Mouse (Mus musculus) splenic B cell, adult 2 months (primary cell): ENCODE data around the gene Nkain1.

Experiments
- DNase-seq: peaks from one replicate; pipeline ENCODE4 v3.0.0-alpha.2; 2011; ENCODE audit warnings: low read depth, low spot score
- H3K27me3 ChIP-seq: 2 replicates; pipeline ENCODE4 v1.6.1; 2012; ENCODE audit warnings: mild to moderate bottlenecking, low read length, moderate library complexity, mixed read lengths; ENCODE audit not compliant: control insufficient read depth, poor library complexity, insufficient read depth, severe bottlenecking
- H3K36me3 ChIP-seq: 2 replicates; pipeline ENCODE4 v1.6.1; 2012; ENCODE audit warnings: mild to moderate bottlenecking, low read length, moderate library complexity, mixed read lengths; ENCODE audit not compliant: control insufficient read depth, poor library complexity, insufficient read depth, severe bottlenecking

Nkain1 gene

DNA sequence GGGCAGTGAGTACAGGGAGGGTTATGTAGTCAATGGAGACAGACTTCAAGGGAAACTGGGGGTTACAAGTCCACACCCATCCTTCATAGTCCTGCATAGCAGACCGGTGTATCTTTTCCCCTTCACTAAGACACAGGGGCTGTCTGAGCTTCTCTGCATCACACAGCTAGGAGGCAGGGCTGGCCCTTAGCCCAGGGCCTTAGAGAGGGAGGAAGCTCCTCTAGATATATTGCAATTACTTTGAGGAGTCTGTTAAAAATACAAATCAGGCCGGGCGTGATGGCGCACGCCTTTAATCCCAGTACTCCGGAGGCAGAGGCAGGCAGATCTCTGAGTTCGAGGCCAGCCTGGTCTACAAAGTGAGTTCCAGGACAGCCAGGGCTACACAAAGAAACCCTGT is 36.6 kb downstream of the Nkain1 start:
- no peak for DNase-seq
- no peaks in the 10 kb centered on the region for H3K27me3 ChIP-seq
- H3K36me3 ChIP-seq: no peaks in the 10 kb centered on the region

GRCm38 (mm10) chr4:130535789-130536188 is 38.2 kb downstream of the Nkain1 start:
- H3K27me3 ChIP-seq: no peaks in the 10 kb centered on the region
- peak; percentile 13 for DNase-seq
- no peaks in the 10 kb centered on the region for H3K36me3 ChIP-seq

- peak; percentile 84 for DNase-seq
- Histone ChIP-seq H3K27me3 (no peaks in the 10 kb centered on the region), H3K36me3 (no peaks in the 10 kb centered on the region)
Measured at GRCm38 (mm10) chr4:130533975-130534374, 40.0 kb downstream of the Nkain1 start.

- H3K36me3 ChIP-seq: no peaks in the 10 kb centered on the region
- no peaks in the 10 kb centered on the region for H3K27me3 ChIP-seq
- no peak for DNase-seq
Measured at GRCm38 (mm10) chr4:130532347-130532746, 41.6 kb downstream of the Nkain1 start.

DNA sequence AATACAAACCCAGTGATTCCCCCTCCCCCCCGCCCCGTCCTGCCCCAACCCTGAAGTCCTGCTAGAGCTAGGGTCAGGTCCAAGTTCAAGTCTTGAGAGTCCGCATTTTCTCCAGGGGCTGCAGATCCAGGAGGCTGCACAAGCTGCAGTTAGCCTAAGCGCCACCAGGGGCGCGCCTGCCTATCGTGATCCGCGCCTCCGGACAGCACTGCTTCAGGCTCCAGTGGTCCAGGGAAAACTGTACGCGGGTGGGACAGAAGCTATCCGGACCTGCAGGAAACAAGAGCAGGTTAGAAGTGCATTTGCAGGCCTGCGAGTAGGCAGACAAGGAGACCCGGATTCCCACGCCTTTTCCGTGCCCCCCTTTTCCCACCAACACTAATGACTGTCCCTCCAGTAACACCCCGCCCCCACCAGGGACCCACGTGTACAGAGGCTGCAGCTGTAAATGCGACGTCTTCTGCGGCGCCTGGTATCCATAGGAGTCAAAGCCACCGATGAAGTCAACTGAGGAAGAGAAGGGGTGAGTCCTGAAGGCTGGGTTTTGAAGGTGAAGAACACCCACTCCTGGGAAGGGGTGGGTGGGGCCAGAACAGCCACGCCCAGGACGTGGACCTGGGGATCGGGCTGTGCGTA is 42.2 kb downstream of the Nkain1 start:
- no peaks in the 10 kb centered on the region for H3K27me3 ChIP-seq
- peak; percentile 57 for DNase-seq
- H3K36me3 ChIP-seq: no peaks in the 10 kb centered on the region

DNA sequence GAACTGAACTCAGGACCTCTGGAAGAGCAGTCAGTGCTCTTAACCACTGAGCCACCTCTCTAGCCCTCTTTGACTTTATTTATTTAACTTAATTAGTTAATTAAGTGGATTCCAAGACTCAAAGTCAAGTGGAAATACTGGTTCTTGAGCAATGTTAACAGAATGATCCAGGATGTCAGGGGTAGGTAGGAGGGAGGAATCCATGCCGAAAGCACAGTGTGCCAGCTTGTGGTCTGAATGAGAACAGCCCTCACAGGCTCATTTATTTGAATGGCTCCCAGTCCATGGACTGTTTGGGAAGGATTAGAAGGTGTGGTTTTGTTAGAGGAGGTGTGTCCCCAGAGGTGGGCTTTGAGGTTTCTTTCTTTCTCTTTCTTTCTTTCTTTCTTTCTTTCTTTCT is 46.2 kb downstream of the Nkain1 start:
- no peaks in the 10 kb centered on the region for H3K36me3 ChIP-seq
- DNase-seq: no peak
- H3K27me3 ChIP-seq: no peaks in the 10 kb centered on the region

GRCm38 (mm10) chr4:130525041-130525440 is 48.9 kb downstream of the Nkain1 start:
- Histone ChIP-seq H3K27me3 (peaks cover 1% of the 10 kb centered on the region; the same call in 1 of the 2 replicates), H3K36me3 (no peaks in the 10 kb centered on the region)
- DNase-seq: no peak

DNA sequence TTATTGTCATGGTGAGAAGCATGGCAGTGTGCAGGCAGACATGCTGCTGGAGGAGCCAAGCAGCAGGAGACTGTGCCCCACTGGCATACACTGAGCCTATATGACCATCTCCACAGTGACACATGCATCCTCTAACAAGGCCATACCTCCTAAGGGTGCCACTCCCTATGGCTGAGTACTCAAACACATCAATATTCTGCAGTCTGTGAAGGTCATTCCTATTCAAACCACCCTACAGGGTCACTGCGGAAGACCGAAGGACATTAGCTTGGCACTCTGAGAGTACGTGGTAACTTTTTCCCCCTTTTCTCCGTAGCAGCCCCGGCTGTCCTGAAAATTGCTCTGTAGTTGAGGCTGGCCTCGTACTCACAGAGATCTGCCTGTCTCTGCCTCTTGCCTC is 52.5 kb downstream of the Nkain1 start:
- Histone ChIP-seq H3K36me3 (no peaks in the 10 kb centered on the region), H3K27me3 (peaks cover 2% of the 10 kb centered on the region; the same call in 1 of the 2 replicates)
- no peak for DNase-seq

DNA sequence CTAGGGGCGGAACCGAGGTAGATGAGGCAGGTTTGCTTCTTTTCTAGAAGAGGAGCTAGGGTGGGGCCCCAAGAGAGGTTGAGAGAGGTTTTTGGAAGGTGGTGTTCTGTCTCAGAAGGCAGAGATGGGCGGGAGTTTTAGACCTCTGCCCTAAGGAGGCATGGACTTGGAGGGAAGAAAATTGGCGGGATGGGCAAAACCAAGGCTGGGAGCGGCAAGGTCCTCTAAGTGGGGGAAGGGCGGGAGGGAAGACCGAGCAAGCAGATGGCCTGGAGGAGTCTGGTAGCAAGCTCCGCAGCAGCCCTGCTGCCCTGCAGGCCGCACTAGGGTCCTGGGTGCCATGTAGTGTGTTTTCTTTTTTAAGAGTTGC is 53.5 kb downstream of the Nkain1 start:
- peaks cover 3% of the 10 kb centered on the region; the same call in 1 of the 2 replicates for H3K27me3 ChIP-seq
- DNase-seq: no peak
- H3K36me3 ChIP-seq: no peaks in the 10 kb centered on the region

GRCm38 (mm10) chr4:130519567-130520481 is 54.1 kb downstream of the Nkain1 start:
- Histone ChIP-seq H3K36me3 (no peaks in the 10 kb centered on the region), H3K27me3 (peaks cover 3% of the 10 kb centered on the region; the same call in 1 of the 2 replicates)
- peak; percentile 88 for DNase-seq

DNA sequence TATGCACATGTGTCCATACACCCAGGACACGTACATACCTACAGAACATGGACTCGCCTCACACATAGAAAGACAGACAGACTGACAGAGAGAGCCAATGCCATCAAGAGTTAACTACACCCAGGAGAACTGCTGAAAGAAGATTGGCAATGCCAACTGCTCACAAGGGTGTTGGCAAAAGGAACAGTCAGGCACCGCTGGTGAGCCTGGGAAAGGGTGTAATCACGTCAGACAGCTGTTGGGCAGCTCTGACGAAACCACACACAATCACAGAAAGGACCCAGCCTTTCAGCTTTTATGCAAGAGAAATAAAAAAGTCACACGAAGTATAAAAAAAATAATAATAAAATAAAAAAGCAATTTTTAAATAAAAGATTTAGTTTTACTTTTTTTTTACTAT is 57.5 kb downstream of the Nkain1 start:
- DNase-seq: no peak
- no peaks in the 10 kb centered on the region for H3K36me3 ChIP-seq
- peaks cover 3% of the 10 kb centered on the region; the same call in 1 of the 2 replicates for H3K27me3 ChIP-seq
